Mouse (Mus musculus): ENCODE data around the gene Tnp1.

Gene Tnp1

GRCm38 (mm10) chr1:73004890-73005289 is 10.8 kb downstream of the Tnp1 start:
- DNase-seq: no peak

DNA sequence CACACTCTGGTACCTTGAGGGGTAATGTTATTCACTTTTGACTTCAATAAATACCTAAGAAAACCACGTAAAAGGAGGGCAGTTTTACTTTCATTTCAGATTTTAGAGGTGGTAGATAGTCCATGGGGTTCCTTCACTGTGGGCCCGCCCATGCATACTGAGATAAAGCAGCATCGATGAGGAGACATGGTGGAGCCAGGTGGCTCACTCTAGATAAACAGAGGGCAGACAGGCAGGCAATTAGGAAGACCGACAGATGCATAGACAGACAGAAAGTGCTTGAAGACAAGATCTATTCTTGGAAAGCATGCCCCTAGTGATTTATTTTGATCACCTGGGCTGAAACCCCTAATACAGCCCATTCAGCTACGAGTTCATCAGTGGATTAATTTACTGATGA is 13.1 kb downstream of the Tnp1 start:
- DNase-seq: no peak

DNA sequence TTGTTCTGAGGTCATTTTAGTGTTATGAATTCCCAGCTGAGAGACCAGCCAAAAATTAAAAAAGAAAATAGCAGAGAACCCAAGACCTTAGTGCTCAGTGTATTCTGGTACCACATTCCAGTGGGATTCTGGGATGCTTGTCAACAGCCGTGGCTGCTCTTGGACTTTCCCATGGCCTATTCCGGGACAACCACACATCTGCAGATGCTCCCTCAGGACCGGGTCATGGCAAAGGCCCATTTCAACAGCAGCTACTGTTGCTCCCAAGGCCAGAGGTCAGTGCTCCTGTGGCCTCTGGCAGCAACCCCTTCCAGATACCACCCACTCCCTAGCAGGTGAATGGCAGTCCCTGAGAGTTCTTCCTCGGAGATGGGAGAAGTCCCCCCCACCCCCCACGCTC is 13.7 kb downstream of the Tnp1 start:
- no peak for DNase-seq

- DNase-seq: no peak
Measured at GRCm38 (mm10) chr1:72994751-72995528, 20.8 kb downstream of the Tnp1 start.

DNA sequence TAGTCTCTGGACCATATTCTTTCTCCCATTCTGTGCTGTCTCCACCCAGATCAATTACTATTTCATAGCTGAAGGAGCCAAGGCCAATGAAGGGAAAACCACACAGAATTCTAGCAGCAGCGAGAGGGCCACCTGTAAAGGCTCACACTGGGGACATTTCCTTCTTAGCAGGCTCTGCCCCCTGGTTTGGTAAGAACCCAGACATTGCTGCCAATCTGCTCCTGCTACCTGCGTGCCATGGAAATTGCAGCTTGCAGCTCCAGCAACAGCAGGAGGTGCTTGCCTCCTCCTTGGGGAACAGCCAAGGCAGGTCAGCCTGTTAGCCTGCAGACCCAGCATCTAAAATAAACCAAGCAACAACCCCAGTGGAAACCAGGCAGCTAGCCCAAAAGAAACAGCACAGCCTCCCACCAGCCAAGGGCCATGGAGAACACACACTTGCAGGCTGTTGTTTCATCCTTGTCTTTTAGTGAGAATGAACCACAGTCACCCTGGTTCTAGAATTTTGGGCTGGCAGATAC is 22.7 kb downstream of the Tnp1 start:
- peak; percentile 93 for DNase-seq

DNA sequence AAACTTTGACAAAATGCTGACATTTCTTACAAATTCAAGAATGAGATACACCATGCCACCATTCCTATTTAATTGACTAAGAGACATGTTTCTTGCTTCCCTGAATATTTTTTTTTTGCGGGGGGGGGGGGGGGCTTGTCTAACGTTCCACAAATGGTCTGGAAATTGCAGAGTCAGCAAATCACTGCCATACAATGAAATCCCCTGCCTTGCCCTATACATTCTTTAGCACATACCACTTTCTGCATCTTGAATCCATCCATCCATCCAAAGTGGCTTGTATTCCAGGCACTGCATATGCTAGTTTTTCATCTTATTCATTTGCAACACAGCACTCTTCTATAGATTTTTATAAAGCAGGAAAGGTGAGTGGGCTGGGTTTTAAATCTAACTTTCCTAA is 23.5 kb downstream of the Tnp1 start:
- DNase-seq: no peak

DNA sequence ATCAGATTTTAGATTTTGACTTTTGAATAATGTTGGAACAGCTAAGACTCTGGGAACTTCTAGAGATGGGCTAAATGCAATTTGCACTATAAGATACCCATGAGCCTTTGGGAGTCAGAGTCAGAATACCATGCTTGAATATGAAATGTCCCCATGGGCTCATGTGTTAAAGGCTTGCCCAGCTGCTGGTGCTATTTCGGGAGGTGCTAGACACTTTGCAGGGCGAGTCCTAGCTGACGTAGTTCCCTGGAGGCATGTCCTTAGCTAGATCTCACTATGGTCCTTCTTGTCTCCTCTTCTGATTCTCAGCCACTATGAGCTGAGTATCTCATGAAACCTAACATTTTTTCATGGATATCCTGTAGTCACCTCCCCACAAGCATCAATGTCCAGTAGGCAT is 26.8 kb downstream of the Tnp1 start:
- no peak for DNase-seq

DNA sequence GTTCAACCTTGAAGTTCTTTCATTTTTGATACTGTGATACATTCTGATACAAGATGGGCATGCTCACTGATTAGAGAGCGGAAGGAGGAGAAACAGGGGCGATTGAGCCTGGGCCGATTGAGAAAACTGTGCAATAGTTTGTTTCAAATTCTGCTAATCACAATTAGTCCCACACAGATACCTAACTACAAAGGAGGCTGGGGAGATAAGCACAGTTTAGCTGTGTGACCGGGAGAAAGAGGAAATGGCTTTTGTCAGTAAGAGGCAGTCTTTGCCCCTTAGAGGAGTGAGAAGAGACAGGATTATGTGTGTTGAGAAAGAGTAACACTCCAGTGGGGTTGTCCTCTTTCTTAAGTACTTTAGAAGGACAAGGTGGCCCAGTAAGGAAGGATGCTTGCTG is 29.0 kb downstream of the Tnp1 start:
- DNase-seq: no peak

DNA sequence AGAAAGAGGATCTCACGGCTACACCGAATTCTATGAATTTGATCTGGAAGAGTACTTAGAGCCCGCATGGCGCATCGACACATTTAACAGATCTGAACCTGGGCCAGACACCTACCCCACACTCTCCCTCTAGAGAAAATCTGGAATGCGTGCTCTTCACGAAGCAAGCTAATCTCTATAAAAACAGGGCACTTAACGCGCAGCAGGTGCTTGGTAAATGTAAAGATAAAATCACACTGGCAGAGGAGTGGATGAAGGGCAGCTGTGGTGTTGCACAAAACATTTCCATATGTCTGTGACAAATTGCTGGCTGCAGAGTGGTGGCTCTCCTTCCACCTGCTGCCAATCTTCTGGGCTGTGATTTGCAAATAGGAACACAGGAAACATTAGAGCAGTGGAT is 36.8 kb downstream of the Tnp1 start:
- no peak for DNase-seq

GRCm38 (mm10) chr1:72974226-72974625 is 41.5 kb downstream of the Tnp1 start:
- no peak for DNase-seq

- no peak for DNase-seq
Measured at GRCm38 (mm10) chr1:72970461-72970860, 45.2 kb downstream of the Tnp1 start.

GRCm38 (mm10) chr1:72969113-72969812 is 46.4 kb downstream of the Tnp1 start:
- DNase-seq: no peak

DNA sequence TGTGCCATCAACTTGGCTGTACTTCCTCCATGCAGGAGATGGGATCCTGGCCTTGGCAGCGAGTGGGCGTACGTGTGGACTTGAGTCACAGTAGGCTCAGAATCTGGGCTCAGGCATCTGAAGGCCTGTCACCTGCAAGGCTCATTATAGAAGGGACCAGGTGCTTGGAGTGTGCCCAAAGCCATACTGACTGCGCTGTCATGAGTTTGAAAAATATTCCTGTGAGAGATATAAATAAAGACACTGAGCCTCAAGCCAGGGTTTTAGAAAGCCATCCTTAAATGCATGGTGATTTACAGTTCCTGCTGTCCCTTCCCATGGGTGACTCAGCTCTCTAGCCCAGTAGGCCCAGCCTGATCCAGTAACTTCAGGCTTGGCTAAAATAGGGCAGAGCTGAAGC is 49.3 kb downstream of the Tnp1 start:
- DNase-seq: peak; percentile 87

All from cerebellum, adult 11-12 months (tissue).